In genomic region chr8:114932071-114932630, GRCm38 (mm10) we compare ENCODE assay signal across 10 mouse cellular contexts.
A peak's percentile ranks its signal among the peaks of the same experiment; 100 is the strongest.
DNase-seq lines count a peak whose midpoint lies in the region; ATAC-seq lines count a peak whose summit lies in the region.
"Had no signal": no experiment of that assay in that cellular context is flagged by ENCODE, and none has a peak within 500 bp of the region (broad histone marks: within the 10 kb centered on the region; RNA-seq: fewer than 3 reads in every experiment).

No protein-coding gene starts in this region.

- peaks cover 21% of the 10 kb centered on the region for H3K4me1 ChIP-seq in heart, embryonic 13.5 days
- H3K4me1 ChIP-seq in embryonic facial prominence, embryonic 11.5 days (ENCODE audit: control insufficient read depth, insufficient read depth, low read length): no peaks in the 10 kb centered on the region
- peaks cover 18% of the 10 kb centered on the region; the same call in 1 of the 2 replicates for H3K4me1 ChIP-seq in hindbrain, embryonic 15.5 days (replicated peaks)
- H3K4me1 ChIP-seq in neural tube, embryonic 13.5 days (replicated peaks): peaks cover 17% of the 10 kb centered on the region

- no peak overlapping the region for H3K27ac ChIP-seq in heart, embryonic 13.5 days (replicated peaks)
- 0 out of 2 replicates have a peak overlapping the region, but pooled peaks have one; percentile 28 for H3K27ac ChIP-seq in embryonic facial prominence, embryonic 11.5 days (replicated peaks; ENCODE audit: low read depth, low read length)
- no peak overlapping the region for H3K27ac ChIP-seq in hindbrain, embryonic 15.5 days (replicated peaks)
- H3K27ac ChIP-seq in neural tube, embryonic 13.5 days (replicated peaks): 0 out of 2 replicates have a peak overlapping the region, but pooled peaks have one; percentile 13

- H3K4me3 ChIP-seq in heart, embryonic 13.5 days: no peak overlapping the region
- H3K4me3 ChIP-seq in embryonic facial prominence, embryonic 11.5 days (ENCODE audit: low read depth, low read length): no peak overlapping the region
- H3K4me3 ChIP-seq in hindbrain, embryonic 15.5 days: no peak overlapping the region
- peak overlapping the region; percentile 1; the same call in 1 of the 2 replicates for H3K4me3 ChIP-seq in neural tube, embryonic 13.5 days

- WGBS in heart, embryonic 13.5 days: 52% methylated on average over 18 of the region's 18 CpGs
- WGBS in embryonic facial prominence, embryonic 11.5 days: 23% methylated on average over 18 of the region's 18 CpGs
- 10% methylated on average over 18 of the region's 18 CpGs for whole genome bisulfite sequencing in hindbrain, embryonic 15.5 days
- 23% methylated on average over 18 of the region's 18 CpGs for WGBS in neural tube, embryonic 13.5 days

- peak overlapping the region; percentile 14 for H3K4me2 ChIP-seq in heart, embryonic 13.5 days
- no peak overlapping the region for H3K4me2 ChIP-seq in embryonic facial prominence, embryonic 11.5 days (ENCODE audit: low read depth, low read length)
- peak overlapping the region; percentile 37 for H3K4me2 ChIP-seq in hindbrain, embryonic 15.5 days
- H3K4me2 ChIP-seq in neural tube, embryonic 13.5 days: peak overlapping the region; percentile 35

- no peak for DNase-seq in heart, postnatal 36 days
- DNase-seq in embryonic facial prominence, embryonic 11.5 days (ENCODE audit: low spot score): peak; percentile 54
- no peak for DNase-seq in thymus, postnatal 0 days (ENCODE audit: low spot score)
- DNase-seq in adrenal gland, postnatal 10 days: no peak
- DNase-seq in kidney, adult 8-10 months: no peak
- DNase-seq: adrenal gland, postnatal 25 days; cerebellum, adult 9-11 months had no signal

- no peak for ATAC-seq in heart, embryonic 13.5 days (ENCODE audit: extremely low read depth, insufficient number of reproducible peaks, low FRiP score, low TSS enrichment)
- 0 out of 2 replicates have a peak, but pooled peaks have one; percentile 20 for ATAC-seq in embryonic facial prominence, embryonic 11.5 days (replicated peaks; ENCODE audit: insufficient number of reproducible peaks, low FRiP score, low TSS enrichment, low read depth)
- no peak for ATAC-seq in hindbrain, embryonic 15.5 days (ENCODE audit: low FRiP score, low read depth)
- no peak for ATAC-seq in neural tube, embryonic 13.5 days (ENCODE audit: low read depth)

- no peaks in the 10 kb centered on the region for H3K27me3 ChIP-seq in heart, embryonic 13.5 days (replicated peaks)
- H3K27me3 ChIP-seq in embryonic facial prominence, embryonic 11.5 days (ENCODE audit: control insufficient read depth, insufficient read depth, low read length): no peaks in the 10 kb centered on the region
- 0 out of 2 replicates have a peak, but pooled peaks cover 12% of the 10 kb centered on the region for H3K27me3 ChIP-seq in hindbrain, embryonic 15.5 days
- no peaks in the 10 kb centered on the region for H3K27me3 ChIP-seq in neural tube, embryonic 13.5 days

- no peak overlapping the region for H3K9ac ChIP-seq in heart, embryonic 13.5 days
- H3K9ac ChIP-seq in embryonic facial prominence, embryonic 11.5 days (replicated peaks; ENCODE audit: low read length): no peak overlapping the region
- H3K9ac ChIP-seq in hindbrain, embryonic 15.5 days: no peak overlapping the region
- H3K9ac ChIP-seq in neural tube, embryonic 13.5 days: no peak overlapping the region

- intact Hi-C loops in heart, postnatal 36 days (cut with DNase I): loop anchor here (5.0 kb wide), 2 partner anchors 40 to 775 kb away; partner anchors contain the start of gene Maf

- 0 out of 2 replicates have a peak, but pooled peaks cover 4% of the 10 kb centered on the region for H3K9me3 ChIP-seq in heart, embryonic 13.5 days
- H3K9me3 ChIP-seq in embryonic facial prominence, embryonic 11.5 days (replicated peaks; ENCODE audit: control insufficient read depth, low read length): no peaks in the 10 kb centered on the region
- no peaks in the 10 kb centered on the region for H3K9me3 ChIP-seq in hindbrain, embryonic 15.5 days
- no peaks in the 10 kb centered on the region for H3K9me3 ChIP-seq in neural tube, embryonic 13.5 days

- H3K36me3 ChIP-seq in heart, embryonic 13.5 days: no peaks in the 10 kb centered on the region
- no peaks in the 10 kb centered on the region for H3K36me3 ChIP-seq in embryonic facial prominence, embryonic 11.5 days (replicated peaks; ENCODE audit: control insufficient read depth, insufficient read depth, low read depth, low read length)
- H3K36me3 ChIP-seq in hindbrain, embryonic 15.5 days: no peaks in the 10 kb centered on the region
- no peaks in the 10 kb centered on the region for H3K36me3 ChIP-seq in neural tube, embryonic 13.5 days

Comparison
In these comparisons a context has a peak if more than half of its experiments do, and no peak if none do; other contexts are left out.
1. H3K27ac ChIP-seq: peak in embryonic facial prominence, embryonic 11.5 days (single experiment) and neural tube, embryonic 13.5 days (single experiment); none in heart, embryonic 13.5 days (single experiment) and hindbrain, embryonic 15.5 days (single experiment).